Mouse (Mus musculus): ENCODE measurements around the gene Itpkb.

Gene Itpkb

GRCm38 (mm10) chr1:180462983-180463475 lies 132.7 kb downstream of the Itpkb start:
- DNase-seq (ENCODE audit: low read depth, low spot score), result no peak

- no peak for DNase-seq (ENCODE audit: low read depth, low spot score)
Observed at GRCm38 (mm10) chr1:180464357-180464756, 134.1 kb downstream of the Itpkb start.

- no peak for DNase-seq (ENCODE audit: low read depth, low spot score)
Observed at GRCm38 (mm10) chr1:180465620-180466019, 135.3 kb downstream of the Itpkb start.

- no peak for DNase-seq (ENCODE audit: low read depth, low spot score)
Observed at GRCm38 (mm10) chr1:180468004-180468403, 137.7 kb downstream of the Itpkb start.

- DNase-seq (ENCODE audit: low read depth, low spot score), result no peak
Observed at GRCm38 (mm10) chr1:180473566-180473965, 143.3 kb downstream of the Itpkb start.

Measured in embryo, embryonic 11.5 days (tissue).